Mouse (Mus musculus) adrenal gland, adult 18-20 months (tissue): ENCODE measurements around the gene Rhox2g. TPM values are rescaled to one million over a fixed set of nuclear protein-coding genes. Genes with fewer than 3 reads are reported as not detected.
"Not testable (repeated sequence)": the region's sequence is repeated elsewhere in the genome, so short reads cannot be mapped to it uniquely, and the experiment has no call there.

Source experiments
- DNase-seq, 2 experiments: peaks; one replicate each; pipeline ENCODE4 v3.0.0; 2021 to 2022; ENCODE audit warnings: low spot score in 2 of 2
- long read RNA-seq, 2 experiments: library from polyadenylated mRNA; stranded (forward); transcript quantifications; one replicate each; pipeline ENCODE4 v2.0.0; 2021
- total RNA-seq, 2 experiments: library from RNA; stranded (reverse); gene quantifications; 1 replicate in 1 of 2; 2 replicates in 1 of 2; pipeline ENCODE4 v1.2.3; 2021

The Rhox2g gene
- total RNA-seq: not detected
- long read RNA-seq, experiment 1: 0 reads
- long read RNA-seq, experiment 2: 0 reads

DNA sequence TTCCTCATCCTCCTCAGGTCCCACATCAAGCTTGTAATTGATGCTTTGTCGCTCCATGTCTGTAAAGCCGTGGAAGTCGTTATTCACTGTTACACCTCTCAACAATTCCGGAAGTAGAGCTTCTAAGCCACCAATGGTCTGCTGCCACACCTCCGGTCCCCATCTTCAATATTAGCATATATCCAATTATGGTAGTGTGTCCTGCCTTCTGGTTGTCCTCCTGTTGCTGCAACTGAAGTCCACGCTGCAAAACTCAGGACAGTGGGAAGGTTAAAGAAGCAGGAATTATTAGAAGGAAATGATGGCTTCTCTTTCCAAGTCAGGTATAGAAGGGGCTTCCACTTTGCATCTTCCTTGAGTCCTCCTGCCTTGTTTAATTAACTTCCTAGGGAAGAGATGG lies at the start of gene Rhox2g:
Rhox2g (minus strand) TSS at position 101 of the 400 bp plus-strand sequence.
- not testable (repeated sequence) for DNase-seq

DNA sequence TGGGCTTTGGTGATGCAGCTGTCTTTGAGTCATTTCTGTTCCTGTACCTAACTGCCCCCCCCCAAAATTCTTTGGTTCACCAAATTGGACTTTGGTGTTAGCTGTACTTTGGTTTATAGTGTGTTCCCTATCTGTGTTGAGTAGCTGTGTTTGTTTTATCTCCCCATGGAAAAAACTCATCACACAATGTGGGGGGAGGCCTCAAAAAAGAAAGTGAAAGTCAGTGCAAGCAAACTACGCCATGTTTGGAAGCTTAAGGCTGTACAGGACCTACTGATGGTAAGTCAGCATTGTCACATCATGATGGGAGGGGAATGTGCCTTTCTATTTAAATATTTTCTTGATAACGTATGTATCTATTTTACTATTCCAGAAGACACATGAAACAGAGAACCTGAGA lies 49.0 kb upstream of the Rhox2g start:
- no peak for DNase-seq

DNA sequence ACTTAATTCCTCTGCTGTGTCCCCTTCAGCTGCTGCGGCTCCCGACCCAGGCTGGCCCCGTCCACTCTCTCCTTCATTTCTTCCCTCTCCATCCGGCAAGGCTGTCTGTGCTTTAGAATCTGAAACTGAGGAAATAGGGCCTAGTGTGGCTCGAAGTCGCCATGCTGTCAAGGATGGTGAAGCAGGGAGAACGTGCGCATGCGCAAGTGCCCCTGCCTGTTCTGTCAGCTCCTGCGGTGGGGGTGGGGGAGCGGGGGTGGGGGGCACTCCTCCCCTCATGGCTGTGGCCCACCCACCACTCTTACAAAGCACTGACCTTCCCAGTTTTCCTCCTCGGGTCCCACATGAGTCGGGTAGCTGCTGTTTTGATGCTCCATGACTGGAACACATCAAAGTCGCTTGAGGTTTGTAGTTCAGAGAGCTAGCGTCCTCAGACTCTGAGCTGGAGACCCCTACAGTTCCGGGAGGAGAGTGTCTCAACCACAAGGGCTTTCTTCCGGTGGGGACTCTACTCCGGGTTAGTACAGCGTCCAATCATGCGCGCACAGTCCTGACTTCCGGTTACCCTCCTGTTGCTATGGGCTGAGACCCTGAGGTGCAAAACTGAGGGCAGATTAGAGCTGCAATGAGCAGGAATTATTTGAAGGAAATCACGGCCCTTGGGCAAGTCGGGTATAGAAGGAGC lies 39.9 kb upstream of the Rhox2g start:
- no peak for DNase-seq

DNA sequence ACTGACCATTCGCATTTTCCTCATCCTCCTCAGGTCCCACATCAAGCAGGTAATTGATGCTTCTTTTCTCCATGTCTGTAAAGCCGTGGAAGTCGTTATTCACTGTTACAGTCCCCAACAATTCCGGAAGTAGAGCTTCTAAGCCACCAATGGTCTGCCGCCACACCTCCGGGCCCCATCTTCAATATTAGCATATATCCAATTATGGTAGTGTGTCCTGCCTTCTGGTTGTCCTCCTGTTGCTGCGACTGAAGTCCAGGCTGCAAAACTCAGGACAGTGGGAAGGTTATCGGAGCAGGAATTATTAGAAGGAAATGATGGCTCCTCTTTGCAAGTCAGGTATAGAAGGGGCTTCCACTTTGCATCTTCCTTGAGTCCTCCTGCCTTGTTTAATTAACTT lies 29.9 kb upstream of the Rhox2g start, which contains the start of gene Rhox2h:
Rhox2h (minus strand) TSS at position 101 of the 400 bp plus-strand sequence.
- DNase-seq: not testable (repeated sequence)

DNA sequence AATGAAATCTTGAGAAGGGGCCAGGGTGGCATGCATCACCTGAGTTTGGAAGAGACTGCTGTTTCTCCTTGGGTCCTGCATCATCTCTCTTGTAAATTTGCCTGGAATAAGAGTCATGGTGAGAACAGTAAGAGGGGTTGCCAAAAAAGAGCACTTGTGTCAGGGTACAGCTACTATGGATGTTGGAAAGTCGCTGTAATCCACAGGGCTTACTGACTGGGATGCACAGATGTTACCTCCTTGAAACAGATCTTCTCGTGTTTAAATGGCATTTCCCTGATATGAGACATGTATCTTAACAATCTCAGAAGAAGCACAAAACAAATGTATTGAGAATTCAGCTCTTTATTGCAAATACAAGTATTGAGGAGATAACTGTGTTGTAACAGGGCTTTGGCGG lies 25.4 kb upstream of the Rhox2g start, which contains the start of gene Rhox3h:
Rhox3h (minus strand) TSS at position 101 of the 400 bp plus-strand sequence.
- not testable (repeated sequence) for DNase-seq

DNA sequence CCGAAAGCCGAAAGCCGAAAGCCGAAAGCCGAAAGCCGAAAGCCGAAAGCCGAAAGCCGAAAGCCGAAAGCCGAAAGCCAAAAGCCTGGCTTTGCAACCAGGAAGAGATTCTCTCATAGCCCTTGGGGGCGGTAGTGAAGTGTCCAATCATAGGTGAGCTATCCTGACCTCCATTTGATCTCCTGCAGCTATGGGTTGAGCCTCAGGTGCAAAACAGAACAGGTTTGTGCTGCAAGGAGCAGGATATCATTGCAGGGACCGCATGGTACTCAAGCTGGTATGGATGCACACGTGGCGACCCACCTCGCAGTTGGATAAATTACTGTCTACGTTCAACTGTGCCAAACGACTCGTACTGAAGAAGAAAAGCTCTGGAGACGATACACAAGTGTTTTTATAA lies 8.0 kb upstream of the Rhox2g start, which contains the start of gene Rhox4g:
Rhox4g (minus strand) TSS at position 101 of the 400 bp plus-strand sequence.
- DNase-seq: not testable (repeated sequence)

DNA sequence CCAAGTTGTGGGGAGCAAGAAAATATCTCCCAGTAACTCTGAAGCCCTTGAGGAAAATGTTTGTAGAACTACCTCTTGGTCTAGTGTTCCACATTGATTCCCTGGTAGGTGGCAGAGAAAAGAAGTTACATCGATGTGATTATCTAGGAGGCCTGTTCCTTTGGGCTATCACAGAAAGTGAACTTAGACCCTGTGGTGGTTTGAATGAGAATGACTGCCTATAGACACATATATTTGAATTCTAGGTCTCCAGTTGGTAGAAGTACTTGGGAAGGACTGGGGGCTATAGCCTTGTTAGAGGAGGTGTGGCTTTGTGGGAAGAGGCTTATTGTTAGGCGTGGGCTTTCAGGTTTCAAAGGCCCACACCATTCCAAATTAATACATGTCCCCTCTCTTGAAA lies 14.8 kb downstream of the Rhox2g start, which contains the start of gene Rhox3g:
Rhox3g (minus strand) TSS at position 101 of the 400 bp plus-strand sequence.
- DNase-seq: not testable (repeated sequence)

DNA sequence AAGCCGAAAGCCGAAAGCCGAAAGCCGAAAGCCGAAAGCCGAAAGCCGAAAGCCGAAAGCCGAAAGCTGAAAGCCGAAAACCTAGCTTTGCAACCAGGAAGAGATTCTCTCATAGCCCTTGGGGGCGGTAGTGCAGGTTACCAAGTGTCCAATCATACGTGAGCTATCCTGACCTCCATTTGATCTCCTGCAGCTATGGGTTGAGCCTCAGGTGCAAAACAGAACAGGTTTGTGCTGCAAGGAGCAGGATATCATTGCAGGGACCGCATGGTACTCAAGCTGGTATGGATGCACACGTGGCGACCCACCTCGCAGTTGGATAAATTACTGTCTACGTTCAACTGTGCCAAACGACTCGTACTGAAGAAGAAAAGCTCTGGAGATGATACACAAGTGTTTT lies 35.7 kb downstream of the Rhox2g start, which contains the start of gene Rhox4f:
Rhox4f (minus strand) TSS at position 101 of the 400 bp plus-strand sequence.
- DNase-seq: not testable (repeated sequence)

Other genes with a start within 250 kb of the Rhox2g start
- not detected for gene Rhox2b, start 231.4 kb downstream of the Rhox2g start, total RNA-seq
- not detected for gene Rhox4b, start 211.0 kb downstream of the Rhox2g start, total RNA-seq
- gene Rhox2c, start 189.8 kb downstream of the Rhox2g start, total RNA-seq: not detected
- not detected for gene Rhox3c, start 184.9 kb downstream of the Rhox2g start, total RNA-seq
- gene Rhox4c, start 163.1 kb downstream of the Rhox2g start, total RNA-seq: not detected
- gene Rhox2d, start 150.0 kb downstream of the Rhox2g start, total RNA-seq: not detected
- gene Rhox4d, start 129.1 kb downstream of the Rhox2g start, total RNA-seq: not detected
- gene Rhox2e, start 113.0 kb downstream of the Rhox2g start, total RNA-seq: not detected
- gene Rhox3e, start 101.5 kb downstream of the Rhox2g start, total RNA-seq: not detected
- not detected for gene Rhox4e, start 86.1 kb downstream of the Rhox2g start, total RNA-seq
- not detected for gene Rhox2f, start 72.1 kb downstream of the Rhox2g start, total RNA-seq
- not detected for gene Rhox3f, start 62.5 kb downstream of the Rhox2g start, total RNA-seq
- gene Rhox4f, start 35.8 kb downstream of the Rhox2g start, total RNA-seq: not detected
- not detected for gene Rhox3g, start 14.9 kb downstream of the Rhox2g start, total RNA-seq
- not detected for gene Rhox4g, start 7.9 kb upstream of the Rhox2g start, total RNA-seq
- not detected for gene Rhox3h, start 25.3 kb upstream of the Rhox2g start, total RNA-seq
- gene Rhox2h, start 29.8 kb upstream of the Rhox2g start, total RNA-seq: not detected
- not detected for gene Rhox5, start 161.4 kb upstream of the Rhox2g start, total RNA-seq
- gene Rhox6, start 183.4 kb upstream of the Rhox2g start, total RNA-seq: not detected
- gene Rhox7a, start 188.2 kb upstream of the Rhox2g start, total RNA-seq: not detected
- not detected for gene Rhox8, start 235.5 kb upstream of the Rhox2g start, total RNA-seq